Mouse (Mus musculus): Measurements from ENCODE around the gene Foxb2.

DNA sequence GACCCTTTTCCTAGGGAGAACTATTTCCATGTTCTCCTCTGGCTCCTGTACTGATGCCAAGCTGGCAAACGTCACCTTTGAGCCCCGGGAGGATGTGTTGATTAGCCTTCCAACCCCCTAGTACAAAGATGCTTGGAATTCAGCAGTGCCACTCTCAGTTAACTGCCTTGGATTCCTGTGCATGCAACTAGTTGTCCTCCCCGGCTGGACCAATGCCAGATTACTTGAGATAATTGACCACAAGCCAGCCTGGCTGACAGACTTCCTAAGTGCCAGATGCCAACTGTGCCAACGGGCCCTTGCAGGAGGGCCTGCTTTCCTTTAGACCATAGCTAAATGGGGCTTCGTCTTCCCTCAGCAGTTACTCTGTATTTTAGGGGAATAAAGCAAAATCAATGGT, 5.1 kb downstream of the Foxb2 start:
- no peak for TF ChIP-seq TAL1 (IDR thresholded peaks at IDR 0.05; ENCODE audit: low read length)
- TF ChIP-seq GATA1 (IDR thresholded peaks at IDR 0.05; ENCODE audit: low read length): no peak

Measured in erythroblast, embryonic 14.5 days (primary cell).